Mouse (Mus musculus) spleen, adult 2 months (tissue): ENCODE measurements around the gene Il18r1.

Experiments used
- CTCF ChIP-seq: fragments of 200-500 bp; IDR thresholded peaks from 2 replicates; pipeline ENCODE4 v1.5.1; 2011; ENCODE audit warnings: mild to moderate bottlenecking, inconsistent platforms; ENCODE audit not compliant: insufficient read depth, insufficient read length, insufficient replicate concordance; ENCODE audit errors: extremely low read depth
- POLR2A ChIP-seq: fragments of 200-500 bp; IDR thresholded peaks from 2 replicates; pipeline ENCODE4 v1.6.1; 2011; ENCODE audit warnings: low read depth, low read length, inconsistent platforms

DNA sequence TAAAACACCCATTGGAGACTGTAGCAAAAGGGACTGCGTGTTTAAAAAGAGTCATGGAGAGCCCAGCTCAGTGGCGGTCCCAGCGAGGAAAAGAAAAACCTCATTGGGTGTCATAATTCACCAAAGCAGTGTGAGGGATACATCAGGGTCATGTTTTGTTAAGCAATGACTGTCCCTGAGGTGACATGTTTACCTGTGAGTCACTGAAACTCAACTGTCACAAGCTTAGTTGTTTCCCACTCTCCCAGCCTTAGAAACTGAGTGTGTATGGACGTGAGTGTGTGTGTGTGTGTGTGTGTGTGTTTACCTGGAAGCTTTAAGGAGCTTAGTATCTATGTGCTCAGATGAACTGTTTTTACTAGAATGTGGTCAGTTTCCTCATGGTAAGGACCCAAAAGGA is 2.0 kb downstream of the Il18r1 start:
- TF ChIP-seq CTCF (no peak), POLR2A (no peak)
